Mouse (Mus musculus): ENCODE results near the gene Prkar2a.
A peak's percentile ranks its signal among the peaks of the same experiment; 100 is the strongest.

Gene Prkar2a

GRCm38 (mm10) chr9:108753326-108753725, 64.2 kb downstream of the Prkar2a start:
- DNase-seq: peak; percentile 48

- no peak for DNase-seq
These were observed 64.9 kb downstream of the Prkar2a start for GRCm38 (mm10) chr9:108753976-108754375.

DNA sequence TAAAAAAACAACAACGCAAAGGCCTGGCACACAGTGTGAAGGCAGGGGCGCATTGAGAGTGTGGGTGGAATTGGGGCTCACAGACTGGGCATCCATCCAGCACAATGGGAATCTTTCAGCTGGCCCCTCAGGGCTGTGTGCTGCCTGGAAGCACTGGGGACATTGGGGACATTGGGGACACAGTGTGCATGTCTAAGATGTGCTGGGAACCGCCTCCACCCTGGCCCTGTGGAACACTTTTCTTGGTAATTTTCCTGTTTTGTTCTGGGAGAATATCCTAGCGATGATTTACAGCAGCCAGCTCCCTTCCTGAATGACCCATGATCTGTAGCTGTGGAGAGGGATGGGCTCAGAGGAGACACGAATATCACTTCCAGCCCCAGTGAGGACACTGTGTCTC, 65.3 kb downstream of the Prkar2a start:
- DNase-seq: no peak

DNA sequence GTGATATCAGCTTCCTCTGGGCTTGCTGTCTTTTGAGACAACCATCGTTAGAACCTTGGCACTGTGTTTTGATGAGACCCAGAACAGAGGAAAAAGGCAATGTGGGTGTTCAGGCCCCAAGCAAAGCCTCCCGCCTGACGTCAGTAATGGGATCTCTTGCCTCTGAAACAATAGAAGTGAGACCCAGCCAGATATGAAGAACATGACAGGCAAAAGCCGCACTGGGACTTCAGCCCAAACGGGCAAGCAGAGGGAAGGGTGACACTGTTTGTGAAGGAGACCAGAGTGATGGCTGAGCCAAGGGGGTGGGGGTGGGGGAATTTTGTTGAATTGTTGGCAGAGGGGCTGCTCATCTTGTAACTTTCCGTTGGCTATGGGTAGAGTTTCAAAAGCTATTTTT, 68.3 kb downstream of the Prkar2a start:
- no peak for DNase-seq

DNA sequence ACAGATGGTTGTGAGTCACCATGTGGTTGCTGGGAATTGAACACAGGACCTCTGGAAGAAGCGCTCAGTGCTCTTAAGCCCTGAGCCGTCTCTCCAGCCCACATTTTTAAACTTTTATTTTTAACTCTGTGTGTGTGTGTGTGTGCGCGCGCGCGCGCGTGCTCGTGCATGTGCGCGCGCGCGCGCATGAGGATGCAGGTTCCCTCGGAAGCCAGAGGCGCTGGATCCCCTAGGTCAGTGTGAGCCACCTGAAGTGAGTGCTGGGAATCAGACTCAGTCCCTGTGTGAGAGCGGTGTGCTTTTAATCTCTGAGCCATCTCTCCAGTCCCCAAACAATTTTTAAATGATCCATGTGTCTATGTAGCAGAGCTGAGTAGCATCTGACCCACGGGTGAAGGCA, 70.0 kb downstream of the Prkar2a start:
- DNase-seq: no peak

DNA sequence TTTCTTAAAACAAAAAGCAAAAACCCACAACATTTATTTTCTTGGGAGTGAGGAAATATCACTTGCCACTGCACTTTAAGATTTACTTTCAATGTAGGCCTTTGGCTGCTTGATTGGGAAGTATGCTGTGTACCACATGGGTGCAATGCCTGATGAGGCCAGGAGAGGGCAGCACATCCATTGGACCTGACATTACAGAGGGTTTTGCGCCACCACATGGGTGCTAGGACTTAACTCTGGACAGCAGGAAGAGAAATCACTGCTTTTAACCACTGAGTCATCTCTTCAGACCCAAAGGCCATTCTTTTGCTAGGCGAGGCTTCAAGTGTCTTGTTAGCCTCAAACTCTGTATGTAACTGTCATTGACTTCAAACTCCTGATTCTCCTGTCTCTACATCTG, 70.7 kb downstream of the Prkar2a start:
- no peak for DNase-seq

GRCm38 (mm10) chr9:108761561-108761960, 72.4 kb downstream of the Prkar2a start:
- DNase-seq: no peak

DNA sequence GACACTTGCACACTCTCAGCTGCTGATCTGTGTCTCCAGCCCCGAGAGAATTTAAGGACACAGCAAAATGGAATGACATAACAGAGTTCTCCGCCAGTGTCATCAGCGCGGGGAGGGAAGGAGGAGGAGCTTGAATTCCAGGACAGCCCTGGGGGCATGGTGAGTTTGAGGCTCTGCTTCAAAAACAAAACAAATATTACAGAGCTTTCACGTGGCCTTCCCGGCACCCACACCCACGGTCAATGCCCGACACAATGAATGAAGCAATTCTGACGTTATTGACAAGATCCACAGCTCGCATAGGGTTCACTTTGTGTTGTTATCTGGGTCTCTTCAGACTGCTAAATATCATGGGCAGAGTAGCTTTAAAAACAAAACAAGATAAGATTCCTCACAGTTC, 75.9 kb downstream of the Prkar2a start:
- DNase-seq: no peak

DNA sequence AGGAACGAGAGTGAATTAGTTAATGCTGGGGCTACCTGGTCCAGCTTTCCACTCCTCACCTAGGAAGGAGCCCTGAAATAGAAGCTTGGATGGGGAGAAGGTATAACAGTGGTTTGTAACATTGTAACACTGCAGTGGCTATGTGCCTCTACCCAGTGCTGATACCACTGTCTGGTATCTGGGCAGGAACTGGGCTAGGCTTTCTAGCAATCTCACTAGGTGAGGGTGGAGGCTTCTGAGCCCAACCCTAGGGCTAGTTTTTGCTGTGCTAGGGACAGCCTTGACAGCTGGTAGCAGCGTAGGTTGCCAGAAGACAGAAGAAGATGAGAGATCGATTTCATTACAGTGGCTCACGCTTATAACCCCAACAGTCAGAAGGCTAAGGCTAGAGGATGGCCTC, 87.5 kb downstream of the Prkar2a start:
- no peak for DNase-seq

DNA sequence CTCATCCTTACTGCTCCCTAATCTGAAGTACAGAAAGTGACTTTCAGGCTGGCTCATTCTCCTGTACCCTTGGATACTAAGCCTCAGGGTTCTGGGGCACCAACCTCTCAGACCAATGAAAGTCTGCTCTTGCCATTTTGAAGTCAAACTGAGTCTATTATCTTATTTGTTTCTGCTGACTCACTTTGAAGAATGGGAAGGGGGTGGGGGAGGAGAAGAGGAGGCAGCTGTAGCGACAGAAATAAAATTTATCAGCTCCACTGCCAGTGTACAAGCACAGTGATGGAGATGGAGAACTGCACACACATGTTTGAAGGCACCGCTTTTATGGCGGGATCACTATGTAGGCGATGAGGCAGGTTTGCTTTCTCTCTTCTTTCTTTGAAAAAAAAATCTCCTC, 88.2 kb downstream of the Prkar2a start:
- no peak for DNase-seq

- no peak for DNase-seq
These were observed 91.8 kb downstream of the Prkar2a start for GRCm38 (mm10) chr9:108780959-108781358.

GRCm38 (mm10) chr9:108781891-108782290, 92.8 kb downstream of the Prkar2a start:
- no peak for DNase-seq

DNA sequence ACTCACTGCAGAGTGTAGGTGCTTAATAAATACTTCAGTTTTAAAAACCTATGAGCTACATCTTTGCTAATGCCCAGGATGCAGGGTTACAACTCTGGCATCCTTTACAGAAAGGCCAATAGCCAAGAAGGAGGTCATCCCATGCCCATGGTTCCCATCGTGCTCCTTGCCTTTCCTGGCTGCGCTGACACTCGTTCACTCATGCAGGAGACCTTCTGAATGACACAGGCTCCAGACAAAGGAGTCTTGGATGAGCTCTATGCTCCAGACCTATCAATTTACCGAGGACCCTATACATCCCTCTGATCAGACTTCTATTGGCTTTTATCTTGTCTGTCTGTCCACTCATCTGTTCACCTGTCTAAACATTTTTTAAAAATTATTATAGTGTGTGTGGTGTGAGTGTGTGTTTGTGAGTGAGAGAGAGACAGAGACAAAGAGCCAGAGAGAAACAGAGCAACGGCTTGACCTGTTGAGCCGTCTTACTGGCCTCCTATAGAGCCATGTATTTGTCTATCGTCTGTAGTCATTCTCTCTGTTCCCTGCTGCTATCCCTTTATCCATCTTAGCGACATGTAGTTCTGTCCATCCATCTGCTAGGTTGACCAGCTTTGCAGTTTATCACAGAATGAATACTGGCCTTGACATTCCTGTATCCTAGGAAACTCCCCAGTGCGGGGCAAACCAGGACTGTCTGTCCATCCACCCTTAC, 93.9 kb downstream of the Prkar2a start:
- DNase-seq: no peak

DNA sequence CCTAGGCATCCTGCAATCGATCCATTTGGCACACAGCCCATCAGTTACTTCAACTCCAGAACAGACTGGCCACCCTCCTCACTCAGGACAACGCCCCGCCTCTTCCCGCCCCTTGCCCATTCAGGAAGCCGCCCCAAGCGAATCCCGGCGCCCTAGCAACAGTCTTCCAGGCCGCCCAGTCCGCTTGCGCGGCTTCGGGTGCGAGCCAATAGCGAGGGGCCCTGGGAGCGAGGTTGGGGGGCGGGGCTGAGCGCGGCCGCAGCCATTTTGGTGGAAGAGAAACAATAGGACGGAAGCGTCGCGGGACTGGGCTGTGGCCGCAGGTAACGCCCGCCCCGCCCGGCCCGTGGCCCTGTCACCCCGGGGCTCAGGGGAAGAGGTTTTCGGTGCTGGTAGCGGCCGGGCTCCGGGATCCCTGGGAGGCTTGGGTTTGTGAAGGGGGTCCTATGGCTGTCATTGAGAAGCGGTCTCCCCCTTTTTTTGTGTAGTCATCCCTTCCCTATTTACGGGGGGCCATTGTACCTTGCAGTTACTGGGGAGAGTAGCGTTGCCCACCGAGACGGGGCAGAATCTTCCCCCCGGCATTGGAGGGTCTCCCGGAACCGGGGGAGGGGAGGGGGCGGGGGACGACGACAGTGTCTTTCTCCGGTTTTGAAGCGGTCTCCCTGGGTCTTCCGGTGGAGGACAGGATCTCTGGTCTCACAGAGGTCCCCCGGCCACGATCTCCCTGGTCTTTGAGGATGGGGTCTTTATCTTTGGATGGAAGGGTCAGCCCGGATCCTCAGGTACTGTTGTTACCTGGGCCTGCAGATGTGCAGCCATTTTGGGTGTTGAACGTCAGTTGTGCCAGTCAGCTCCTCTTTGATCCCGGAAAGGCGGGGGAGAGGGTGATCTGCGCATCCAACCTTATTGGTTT, 94.7 kb downstream of the Prkar2a start, which contains the start of gene Ip6k2:
Gene Ip6k2, plus strand, starts transcription at position 249 of the 916 bp plus-strand sequence.
- DNase-seq: peak; percentile 97

DNA sequence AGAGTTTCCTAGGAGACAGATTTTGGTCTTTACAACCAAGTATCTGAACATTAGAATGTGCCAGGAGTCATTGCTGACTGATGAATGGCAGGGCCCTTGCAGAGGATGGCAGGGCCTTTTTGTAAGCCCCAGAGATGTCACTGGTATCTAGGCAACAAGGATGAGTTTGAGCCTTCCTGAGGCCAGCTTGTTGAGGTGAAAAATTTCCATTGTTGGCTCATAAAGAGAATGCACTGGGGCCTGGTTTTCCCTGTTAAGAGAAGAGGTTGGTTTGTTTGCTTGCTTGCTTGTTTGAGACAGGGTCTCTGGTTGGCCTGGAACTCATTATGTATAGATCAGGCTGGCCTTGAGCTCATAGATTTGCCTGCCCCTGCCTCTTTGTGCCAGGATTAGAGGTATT, 96.3 kb downstream of the Prkar2a start:
- DNase-seq: no peak

DNA sequence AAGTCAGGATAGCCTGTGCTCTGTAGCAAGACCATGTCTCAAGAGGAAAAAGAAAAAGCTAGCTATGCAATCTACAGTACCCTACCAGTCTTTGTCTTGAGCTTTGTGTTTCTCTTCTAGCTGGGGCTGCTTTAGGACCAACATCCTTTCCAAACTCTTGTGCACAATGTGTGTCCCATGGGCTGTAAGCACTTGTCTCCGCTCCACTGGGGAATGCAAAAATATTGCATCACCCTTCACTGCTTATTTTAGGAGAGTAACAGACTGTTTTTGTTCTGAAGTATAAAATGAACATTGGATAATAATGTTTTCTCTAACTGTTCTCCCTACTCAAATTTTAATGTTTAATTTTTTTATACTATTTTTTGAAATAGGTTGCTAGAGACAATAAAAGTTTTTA, 97.4 kb downstream of the Prkar2a start:
- DNase-seq: no peak

DNA sequence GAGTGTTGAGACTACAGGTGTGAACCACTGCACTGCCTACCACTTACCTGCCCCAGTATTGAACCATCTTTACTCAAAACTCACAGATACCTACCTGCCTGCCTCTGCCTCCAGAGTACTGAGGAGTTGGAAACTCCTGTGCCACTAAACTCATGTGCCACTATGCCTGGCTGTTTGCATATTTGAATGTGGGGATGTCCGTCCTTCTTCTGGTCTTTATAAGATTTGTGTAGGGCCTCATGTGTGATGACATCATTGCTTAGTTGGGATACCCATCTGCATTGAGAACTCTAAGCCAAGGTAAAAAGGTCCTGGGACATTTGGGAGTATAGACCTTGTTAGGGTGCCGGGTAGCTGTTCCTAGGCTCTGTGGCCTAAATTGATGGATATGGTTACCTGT, 98.0 kb downstream of the Prkar2a start:
- DNase-seq: no peak

DNA sequence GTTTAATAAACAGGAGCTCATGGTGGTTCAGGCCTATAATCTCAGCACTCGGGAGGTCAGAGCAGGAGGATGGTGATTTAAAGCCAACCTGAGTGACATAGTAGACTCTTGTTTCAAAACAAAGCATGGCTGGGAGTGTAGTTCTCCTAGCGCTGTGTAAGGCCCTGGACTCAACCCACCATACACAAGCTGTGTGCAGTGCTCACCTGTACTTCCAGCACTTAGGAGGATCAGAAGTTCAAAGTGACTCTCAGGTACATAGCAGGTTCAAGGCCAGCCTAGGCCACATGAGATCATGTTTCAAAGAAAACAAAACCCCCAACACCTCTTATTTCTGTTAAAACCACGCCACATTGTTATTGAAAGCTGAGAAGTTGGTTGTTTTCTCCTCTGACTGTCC, 99.6 kb downstream of the Prkar2a start:
- DNase-seq: no peak

- DNase-seq: no peak
These were observed 103.2 kb downstream of the Prkar2a start for GRCm38 (mm10) chr9:108792307-108792706.

GRCm38 (mm10) chr9:108792730-108793129, 103.6 kb downstream of the Prkar2a start:
- DNase-seq: no peak

- no peak for DNase-seq
These were observed 106.2 kb downstream of the Prkar2a start for GRCm38 (mm10) chr9:108795281-108795680.

GRCm38 (mm10) chr9:108795762-108796161, 106.6 kb downstream of the Prkar2a start:
- DNase-seq: no peak

DNA sequence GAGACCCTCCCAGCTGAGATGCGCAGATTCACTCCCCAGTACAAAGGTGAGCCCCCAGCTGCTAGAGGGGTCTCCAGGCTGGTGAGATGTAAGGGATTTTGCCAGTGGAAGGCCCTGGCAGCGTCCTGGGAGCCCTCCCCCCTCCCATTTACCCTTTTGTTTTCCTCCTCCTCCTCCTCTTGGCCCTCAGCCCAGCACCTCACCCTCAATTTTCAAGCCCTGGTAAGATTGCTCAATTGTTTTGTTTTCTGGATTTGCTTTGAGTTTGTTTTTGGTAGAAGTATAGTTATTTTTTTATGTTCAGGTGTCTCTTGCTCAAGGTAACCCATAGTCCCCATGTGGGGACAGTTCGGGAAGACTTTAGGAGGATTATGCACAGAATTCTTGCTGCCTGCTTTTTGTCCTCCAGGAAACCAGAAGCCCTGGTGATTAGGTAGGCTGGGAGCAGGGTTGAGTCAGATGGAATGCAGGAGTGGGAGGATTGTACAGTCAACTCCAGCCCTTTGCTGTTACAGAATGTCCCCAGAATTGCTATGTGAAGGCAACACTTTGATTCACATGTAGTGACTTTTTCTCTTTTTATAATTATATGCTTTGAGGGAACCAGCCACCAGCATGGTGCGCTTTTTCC, 107.4 kb downstream of the Prkar2a start:
- no peak for DNase-seq

DNA sequence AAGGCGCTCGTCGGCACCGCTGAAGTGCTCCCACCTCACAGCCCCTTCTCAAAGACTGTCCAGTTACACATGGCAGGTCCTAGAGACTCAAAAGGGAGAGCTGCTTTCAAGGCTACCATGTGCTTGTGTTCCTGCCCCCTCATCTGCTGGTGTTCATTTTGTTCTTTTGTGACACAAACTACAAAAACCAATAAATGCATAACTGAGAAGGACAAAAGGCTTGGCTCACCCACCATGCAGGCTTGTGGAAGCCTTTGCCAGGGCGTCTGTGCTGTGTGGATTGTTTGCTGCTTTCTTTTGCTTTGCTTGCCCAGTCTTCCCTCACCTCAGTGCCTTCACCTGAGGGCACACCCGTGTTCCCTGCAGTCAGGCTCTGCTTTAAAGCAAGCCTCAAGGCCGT, 108.4 kb downstream of the Prkar2a start:
- no peak for DNase-seq
